Mouse (Mus musculus) urinary bladder, adult 18-20 months (tissue): ENCODE measurements at regions not wholly inside any gene's neighbourhood (a gene's known extent, or its start where the extent isn't known, plus 50 kb on each side); places are given as distances from the start of the nearest gene placed in this dataset.

Source experiments
- DNase-seq, 2 experiments: peaks; one replicate each; pipeline ENCODE4 v3.0.0; 2022; ENCODE audit warnings: low spot score in 2 of 2, mixed read lengths in 2 of 2

DNA sequence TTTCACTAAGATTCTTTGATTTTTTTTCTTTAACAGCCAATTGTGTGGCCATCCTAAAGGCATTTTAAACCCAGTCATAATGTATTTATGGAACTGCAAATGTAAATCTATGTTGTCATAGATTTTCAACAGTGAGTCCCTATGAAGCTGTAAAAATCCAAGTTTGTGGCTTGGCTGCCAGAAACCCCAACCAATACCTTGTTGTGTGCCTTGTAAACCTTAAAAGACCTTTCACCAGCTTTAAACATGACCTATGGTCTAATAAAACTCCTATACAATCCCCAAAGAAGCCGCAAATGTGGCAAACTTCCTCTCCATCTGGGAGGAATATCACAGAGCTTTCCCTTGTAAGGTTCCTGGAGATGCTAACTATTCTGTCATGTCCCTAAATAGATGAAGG, 125.4 kb upstream of the Igf1 start:
- DNase-seq, result no peak

DNA sequence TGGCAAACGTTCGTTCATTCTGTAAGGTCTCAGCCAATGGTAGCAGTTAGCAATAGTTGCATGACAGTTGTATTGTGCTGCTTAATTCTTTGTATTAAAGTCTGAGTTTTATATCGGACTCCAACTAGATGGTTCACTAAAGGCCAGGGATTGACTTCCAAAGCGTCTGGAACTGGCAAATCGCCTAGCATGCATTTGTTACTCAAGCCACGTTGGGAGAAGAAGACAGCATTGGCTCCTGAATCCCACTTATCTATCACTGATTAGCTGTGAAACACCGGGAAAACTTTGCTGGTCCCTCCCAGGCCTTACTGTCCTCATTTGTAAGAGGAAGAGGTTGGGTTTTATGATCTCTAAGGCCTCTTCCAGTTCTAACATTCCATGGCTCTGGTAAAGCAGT, 124.8 kb upstream of the Igf1 start:
- DNase-seq, result no peak

DNA sequence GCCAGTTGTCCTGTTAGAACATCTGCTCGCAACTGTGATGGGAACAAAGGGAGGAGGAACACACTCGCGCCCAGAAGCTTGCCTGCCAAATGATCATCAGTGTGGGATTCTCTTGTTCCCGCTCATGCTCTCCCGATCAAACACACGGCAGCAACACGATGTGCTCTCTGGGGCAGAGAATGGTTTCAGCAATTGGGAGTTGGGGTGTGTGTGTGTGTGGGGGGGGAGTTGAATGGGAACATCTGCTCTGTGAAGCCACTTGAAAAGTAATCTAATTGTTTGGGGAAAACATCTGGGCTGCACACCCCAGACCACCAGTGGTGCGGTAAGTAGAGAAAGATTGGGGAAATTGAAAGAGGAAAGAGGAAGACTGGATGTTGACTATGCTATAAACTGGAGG, 117.7 kb upstream of the Igf1 start:
- DNase-seq, result no peak

DNA sequence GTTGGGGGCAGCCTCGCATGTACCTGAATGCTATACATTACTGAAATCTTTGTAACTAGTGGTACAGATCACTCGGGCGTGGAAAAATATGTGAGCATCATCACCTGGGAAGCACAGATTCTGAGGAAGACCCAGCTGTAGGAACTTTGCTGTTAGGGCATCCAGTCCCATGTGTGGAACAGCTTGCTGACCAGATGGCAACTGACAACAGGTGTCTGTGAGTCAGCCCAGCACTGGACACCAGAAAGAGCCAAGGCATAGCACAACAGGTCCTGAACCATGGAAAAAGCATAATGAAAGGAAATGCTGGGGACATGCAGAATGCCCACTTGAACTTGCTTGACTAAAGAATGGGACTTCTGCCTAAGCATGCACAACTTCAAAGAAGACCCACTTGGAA, 115.3 kb upstream of the Igf1 start:
- DNase-seq, result no peak

DNA sequence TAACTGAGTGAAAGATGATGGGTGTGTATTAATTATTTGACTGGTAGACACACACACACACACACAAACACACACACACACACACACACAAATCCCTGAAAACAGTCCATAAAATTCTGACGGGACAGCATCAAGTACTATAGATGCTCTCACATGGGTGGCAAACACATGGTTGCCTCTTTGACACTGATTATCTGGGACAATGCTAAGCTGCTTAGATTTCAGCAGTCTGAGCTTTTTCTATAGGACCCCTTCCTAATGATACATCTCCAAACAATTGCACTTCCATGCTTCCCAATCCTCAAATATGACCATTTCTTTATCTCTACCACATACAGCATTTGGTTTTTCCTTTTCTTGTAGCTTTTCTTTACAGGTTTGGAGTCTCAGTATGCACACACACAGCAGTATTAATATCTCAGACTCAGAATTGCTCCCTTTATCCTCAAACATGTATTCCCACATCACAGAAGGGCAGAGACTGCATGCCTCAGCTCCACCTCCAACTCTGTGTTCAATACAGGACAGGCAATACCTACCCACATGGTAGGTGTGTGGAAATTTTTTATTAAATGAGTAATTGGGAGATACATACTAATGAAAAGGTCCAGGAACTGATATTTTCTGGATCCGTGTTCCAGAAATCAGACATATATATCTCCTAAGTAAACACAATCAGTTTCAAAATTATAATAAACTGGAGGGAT, 110.1 kb upstream of the Igf1 start:
- DNase-seq, result no peak

DNA sequence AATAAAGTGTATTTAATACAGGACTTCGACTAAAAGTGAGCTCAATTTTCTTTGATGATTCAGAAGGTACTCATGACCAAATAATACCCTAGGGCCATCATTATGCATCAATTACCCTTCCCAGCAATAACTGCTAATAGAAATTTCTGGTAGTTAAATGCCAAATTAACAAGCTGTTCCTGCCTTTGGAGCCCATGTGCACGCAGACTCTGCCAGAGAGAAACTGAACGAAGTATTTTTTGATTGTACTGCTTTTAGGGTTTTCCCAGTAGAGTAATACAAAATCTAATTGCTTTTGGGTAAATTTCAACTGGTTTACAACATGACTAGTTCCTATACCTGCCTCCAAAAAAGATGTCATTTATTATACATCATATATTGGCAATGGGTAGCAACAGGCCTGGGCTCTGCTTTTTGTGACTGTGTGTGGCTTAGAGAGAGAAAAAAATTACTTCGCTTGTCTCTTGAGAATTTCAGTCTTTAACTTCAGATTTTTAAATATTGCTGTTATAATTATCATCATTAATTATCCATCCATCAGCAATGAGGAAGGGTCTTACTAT, 109.4 kb upstream of the Igf1 start:
- DNase-seq, result no peak

DNA sequence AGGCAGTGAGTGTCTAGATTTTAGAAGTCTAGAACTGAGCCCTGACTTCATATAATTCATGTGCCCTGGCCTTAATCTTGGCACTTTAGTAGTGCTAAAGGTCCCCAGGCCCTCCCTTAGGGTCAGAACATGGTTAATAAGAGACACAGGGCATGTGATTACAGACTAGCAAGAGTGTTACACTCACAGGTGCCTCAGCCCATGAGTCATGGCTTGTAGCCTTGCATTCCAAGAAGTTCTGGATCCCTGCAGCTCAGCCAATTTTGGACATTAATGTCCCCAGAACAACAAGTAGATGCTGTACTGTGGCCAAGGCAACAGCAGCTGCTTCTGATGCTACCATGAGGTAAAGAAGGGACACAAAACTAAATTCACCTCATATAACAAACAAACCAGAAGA, 107.7 kb upstream of the Igf1 start:
- no peak for DNase-seq

DNA sequence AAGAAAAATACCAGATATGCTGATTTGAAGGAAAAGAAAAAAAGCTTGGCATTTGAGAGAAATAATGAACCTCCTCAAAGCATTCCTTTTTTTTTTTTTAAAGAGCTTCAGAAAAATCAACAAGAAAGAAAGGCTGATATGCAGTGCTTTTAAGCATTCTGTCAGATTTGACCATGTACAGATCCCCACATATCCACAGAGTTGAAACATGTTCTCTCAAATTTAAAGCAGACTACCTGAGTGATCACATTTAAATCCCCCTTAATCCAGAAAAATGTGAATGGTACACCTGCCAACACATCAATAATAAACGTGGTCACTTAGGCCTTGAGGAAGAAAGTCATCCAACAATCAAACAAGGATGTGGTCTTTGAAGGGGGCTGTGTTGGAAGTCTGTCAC, 107.1 kb upstream of the Igf1 start:
- DNase-seq, result no peak

DNA sequence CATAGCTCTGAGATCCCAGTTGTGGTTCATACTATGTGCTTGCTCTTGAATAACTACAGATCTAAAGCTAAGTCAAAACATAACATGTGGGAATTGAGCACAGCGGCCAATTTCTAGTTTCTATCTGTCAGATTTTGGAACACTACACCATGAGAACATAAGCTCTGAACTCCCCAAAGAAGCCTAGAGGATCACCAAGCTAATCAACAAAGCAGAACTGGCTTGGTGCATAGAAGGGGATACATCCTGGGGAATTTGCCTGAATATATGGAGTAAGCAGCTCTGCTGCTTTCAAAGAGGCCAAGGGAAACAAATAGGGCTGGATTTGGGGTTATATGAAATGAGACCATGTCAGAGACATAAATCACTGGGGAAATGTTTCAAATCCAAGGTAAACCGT, 105.9 kb upstream of the Igf1 start:
- no peak for DNase-seq

DNA sequence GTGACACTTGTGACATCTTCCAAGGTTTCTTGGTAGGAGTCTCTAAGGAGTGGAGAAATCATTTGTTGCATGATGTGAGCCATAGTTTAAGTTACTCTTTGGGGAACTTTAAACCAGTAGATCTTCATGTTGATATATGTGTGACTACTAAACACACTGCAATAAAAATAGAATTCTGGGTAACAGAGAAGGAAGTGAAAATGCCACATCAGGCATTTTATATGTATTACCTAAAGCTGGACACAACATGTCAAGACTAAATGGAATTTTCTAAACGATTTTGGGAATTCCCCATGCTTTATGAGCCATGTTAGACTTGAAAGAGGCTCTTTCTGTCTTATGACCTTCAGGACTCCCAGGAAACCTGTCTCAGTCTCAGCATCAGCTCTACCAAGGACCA, 104.6 kb upstream of the Igf1 start:
- no peak for DNase-seq

DNA sequence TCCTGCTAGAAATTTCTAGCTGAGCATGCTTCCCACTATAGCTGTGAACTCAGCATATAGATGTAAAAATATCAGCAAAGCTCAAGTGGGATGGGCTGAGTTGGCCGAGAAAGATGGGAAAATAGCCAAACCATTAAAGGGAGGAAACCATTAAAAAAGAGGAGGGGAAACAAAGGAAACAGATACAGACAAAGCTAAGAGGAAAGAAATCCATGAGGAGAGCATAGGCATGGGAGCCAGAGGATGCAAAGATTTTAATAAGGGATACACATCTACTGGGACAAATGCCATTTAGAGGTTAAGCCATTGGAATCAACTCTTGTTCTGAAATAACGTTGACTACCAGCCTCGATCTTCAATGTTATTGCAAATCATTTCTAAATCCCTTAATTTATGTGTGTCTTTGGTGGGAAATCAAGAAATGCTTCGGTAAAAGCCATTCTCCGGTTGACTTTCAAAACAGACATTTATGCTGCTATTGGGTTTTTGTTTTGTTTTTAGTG, 96.5 kb upstream of the Igf1 start:
- no peak for DNase-seq

DNA sequence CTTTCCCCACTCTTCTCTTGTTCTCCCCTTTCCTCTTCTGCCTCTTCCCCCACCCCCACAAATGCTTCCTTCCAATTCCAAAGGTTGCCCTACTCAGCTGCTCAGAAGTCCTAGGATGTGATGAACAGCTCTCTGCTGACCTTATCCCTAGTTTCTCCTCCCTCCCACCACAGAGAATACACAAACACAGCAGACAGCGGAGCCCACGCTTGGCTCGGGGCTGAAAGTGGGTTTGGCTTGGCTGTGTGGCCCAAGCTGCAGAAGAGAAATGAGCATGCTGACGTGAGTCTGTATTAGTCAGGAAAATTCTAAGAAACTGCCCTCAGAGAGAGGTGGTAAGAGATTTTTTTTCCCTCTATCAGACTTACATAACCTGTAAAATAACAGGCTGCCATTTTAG, 70.5 kb upstream of the Igf1 start:
- peak in 1 of 2 experiments; percentile 54 for DNase-seq

DNA sequence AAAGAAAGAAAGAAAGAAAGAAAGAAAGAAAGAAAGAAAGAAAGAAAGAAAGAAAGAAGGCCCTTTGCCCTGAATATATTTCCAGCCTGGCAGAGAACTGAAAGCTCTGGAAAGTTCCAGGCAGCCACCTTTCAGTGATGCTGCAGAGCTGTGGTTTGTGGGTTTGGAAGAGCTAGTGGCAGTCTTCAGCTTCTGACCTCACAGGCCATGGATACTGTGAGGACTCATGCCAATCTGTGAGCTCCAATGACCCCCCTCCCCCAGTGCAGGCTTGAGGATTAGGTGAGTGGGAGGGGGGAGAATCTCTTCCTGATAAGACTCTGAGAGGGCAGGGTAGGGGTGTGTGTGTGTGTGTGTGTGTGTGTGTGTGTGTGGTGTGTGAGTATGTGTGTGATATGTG, 65.7 kb upstream of the Igf1 start:
- DNase-seq, result no peak

DNA sequence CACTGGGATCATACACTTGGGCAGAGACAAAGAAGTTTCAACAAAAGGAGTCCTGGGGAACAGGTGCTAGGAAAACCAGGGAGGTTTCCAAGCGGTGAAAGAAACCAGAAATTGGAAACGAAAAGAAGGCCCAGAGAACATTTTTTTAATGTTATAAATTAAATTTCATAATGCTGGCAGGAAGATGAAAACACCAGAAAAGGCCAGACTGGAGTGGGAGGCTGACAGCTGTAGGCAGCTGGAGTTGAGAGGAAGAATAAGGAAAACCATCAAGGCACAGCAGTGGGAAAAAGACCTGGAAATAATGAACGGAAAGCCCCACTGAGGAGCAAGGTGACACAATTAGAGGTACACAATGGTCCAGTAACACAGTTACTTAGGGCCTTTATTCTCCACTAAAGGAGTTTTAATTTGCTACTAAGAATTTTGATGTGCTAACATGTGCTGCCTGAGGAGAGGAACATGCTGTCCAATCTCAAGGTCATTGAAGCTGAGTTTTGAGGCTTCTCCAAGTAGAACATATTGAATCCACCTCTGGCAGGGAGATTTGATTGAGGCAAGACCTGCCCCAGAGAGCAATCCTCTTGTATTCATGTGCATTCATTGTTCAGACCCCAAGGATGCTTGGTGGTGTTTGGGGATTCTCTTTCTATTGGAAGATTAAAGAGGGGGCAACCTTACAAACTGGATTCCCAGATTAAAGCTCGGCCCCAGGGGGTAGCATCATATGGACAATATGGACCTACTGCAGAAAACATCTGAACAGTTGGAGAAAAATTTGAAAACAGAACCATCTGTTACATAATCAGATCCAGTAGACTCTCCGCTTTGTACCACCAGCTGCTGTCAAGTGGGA, 53.9 kb upstream of the Igf1 start:
- DNase-seq, result no peak

DNA sequence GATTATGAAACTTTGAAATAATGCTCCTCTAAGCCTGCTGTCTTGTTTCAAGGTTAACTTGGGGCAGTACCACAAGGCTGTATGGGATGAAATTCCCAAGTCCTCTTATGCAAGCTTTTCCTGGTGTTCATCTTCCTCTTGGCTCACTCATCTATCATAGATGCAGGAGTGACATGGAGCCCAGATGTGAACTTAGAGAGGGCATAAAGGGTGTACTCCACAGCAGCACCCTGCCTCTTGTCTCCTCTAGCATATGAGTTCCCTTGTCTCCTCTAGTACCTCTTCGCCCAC, 53.3 kb upstream of the Igf1 start:
- no peak for DNase-seq
